Mouse (Mus musculus) olfactory bulb, adult 2 months (tissue): Measurements from ENCODE around the gene Pex7. TPM values are rescaled to one million over a fixed set of nuclear protein-coding genes. Genes with fewer than 3 reads are reported as not detected.

Source experiments
- H3K27ac ChIP-seq: fragments of 200-500 bp; 2 replicates; pipeline ENCODE4 v1.5.1; 2012; ENCODE audit warnings: low read depth, low read length; ENCODE audit not compliant: insufficient read depth
- H3K4me1 ChIP-seq: fragments of 200-500 bp; 2 replicates; pipeline ENCODE4 v1.6.1; 2012; ENCODE audit warnings: low read length; ENCODE audit not compliant: control insufficient read depth, insufficient read depth
- H3K4me3 ChIP-seq: fragments of 200-500 bp; 2 replicates; pipeline ENCODE4 v1.5.1; 2012; ENCODE audit warnings: mild to moderate bottlenecking, low read depth, low read length, moderate library complexity; ENCODE audit not compliant: insufficient read depth
- CTCF ChIP-seq: fragments of 200-500 bp; IDR thresholded peaks from 2 replicates; pipeline ENCODE4 v1.5.1; 2012; ENCODE audit warnings: low read depth, mild to moderate bottlenecking, low read length, moderate library complexity; ENCODE audit not compliant: insufficient read depth
- POLR2A ChIP-seq: fragments of 200-500 bp; IDR thresholded peaks from 2 replicates; pipeline ENCODE4 v1.6.1; 2012; ENCODE audit warnings: mild to moderate bottlenecking, low read depth, low read length, moderate library complexity; ENCODE audit not compliant: insufficient read depth
- WGBS: fragments of 180-500 bp; shearing (Covaris S2); methylation state at CpG from one replicate; pipeline ENCODE4 v1.1.7; 2018; 5-methylcytosine and 5-hydroxymethylcytosine counted together
- polyA plus RNA-seq: library from polyadenylated mRNA; stranded (reverse); fragments of >200 nt; gene quantifications from 2 replicates; pipeline ENCODE4 v1.2.4, GENCODE M21; 2012; ENCODE audit warnings: low replicate concordance; ENCODE audit not compliant: missing spikeins, insufficient read depth, insufficient read length

The Pex7 gene
- polyA plus RNA-seq, 1 experiment, result not detected

DNA sequence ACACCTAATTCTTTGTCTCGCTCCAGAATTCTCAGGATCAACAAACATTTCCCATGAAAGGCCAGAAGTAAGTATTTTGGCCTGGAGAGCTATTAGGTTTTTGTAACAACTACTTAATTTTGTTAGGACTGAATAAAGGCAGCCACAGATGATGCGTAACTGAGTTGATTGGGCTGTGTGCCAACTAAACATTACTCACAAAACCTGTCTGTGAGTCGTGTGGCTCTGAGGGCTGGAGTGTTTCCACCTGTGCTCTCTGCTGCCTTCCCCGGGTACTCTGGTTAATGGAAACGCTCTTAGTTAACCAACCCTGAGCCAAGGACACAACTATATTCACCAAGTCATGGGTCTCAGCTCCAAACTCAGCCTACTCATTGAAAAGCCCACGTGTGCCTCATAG is 14.3 kb downstream of the Pex7 start:
- no peak overlapping the region for H3K27ac ChIP-seq
- 77% methylated on average over 6 of the region's 6 CpGs for WGBS
- no peaks in the 10 kb centered on the region for H3K4me1 ChIP-seq
- no peak for TF ChIP-seq POLR2A
- no peak for TF ChIP-seq CTCF
- H3K4me3 ChIP-seq, result no peak overlapping the region

DNA sequence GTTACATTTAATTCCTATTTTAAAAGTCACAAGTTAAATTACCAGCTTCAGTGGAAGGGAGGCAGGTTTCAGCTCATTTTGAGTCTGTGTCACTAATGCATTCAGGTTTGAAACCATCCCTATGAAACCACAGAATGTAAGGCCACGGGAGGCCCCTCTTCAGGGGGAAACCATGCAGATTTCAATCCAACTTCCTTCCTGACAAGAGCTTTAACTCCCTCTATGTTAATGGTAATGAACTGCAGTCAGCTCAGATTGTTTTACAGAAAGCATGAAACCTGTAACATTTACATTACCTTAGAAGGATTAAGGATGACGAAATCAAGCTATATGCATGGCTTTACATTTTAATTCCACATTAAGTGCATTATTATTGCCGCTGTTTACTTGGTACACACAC is 15.8 kb downstream of the Pex7 start:
- no peak for TF ChIP-seq CTCF
- no peak overlapping the region for H3K4me3 ChIP-seq
- no peaks in the 10 kb centered on the region for H3K4me1 ChIP-seq
- 71% methylated on average over 3 of the region's 3 CpGs for WGBS
- no peak overlapping the region for H3K27ac ChIP-seq

DNA sequence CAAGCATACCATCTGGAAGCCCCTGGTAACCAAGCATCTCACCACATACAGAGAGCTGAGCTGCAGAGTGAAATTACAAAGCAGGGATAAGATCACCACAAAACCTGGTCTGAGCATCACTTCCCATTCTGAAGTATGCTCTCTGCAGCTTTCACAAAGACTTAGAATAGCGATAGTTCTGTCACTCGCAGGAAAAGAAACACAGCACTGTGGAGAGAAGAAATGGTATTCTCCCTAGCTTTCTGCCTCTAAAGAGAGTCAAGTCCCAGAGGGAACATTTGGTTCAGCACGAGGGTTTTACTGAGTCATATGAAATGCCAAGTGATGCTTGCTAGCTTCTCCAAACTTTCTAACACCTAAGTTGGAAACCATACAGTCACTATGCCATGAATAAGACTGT is 17.6 kb downstream of the Pex7 start:
- WGBS, result 65% methylated on average over 3 of the region's 3 CpGs
- no peak overlapping the region for H3K27ac ChIP-seq
- no peak overlapping the region for H3K4me3 ChIP-seq
- TF ChIP-seq POLR2A, result no peak
- TF ChIP-seq CTCF, result no peak
- no peaks in the 10 kb centered on the region for H3K4me1 ChIP-seq

DNA sequence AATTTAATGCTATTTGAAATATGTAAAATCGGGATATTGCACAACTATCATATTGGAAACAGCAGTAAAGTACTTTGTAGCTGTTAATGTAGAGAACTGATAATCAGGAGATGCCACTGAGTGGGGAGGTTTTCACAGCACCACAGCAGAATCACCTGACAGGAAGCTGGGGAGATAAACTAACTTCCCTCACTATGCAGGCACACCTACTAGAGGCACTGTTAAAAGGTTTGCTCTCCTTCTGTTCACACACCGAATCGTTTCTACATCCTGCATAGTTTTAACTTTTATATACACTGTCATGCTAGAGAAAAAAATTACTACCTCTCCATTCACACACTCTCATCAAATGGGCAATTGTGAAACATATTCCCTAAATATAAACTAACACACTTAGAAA is 21.2 kb downstream of the Pex7 start:
- WGBS, result 85% methylated on average over 3 of the region's 3 CpGs
- TF ChIP-seq CTCF, result no peak
- no peaks in the 10 kb centered on the region for H3K4me1 ChIP-seq
- no peak overlapping the region for H3K4me3 ChIP-seq
- H3K27ac ChIP-seq, result no peak overlapping the region

DNA sequence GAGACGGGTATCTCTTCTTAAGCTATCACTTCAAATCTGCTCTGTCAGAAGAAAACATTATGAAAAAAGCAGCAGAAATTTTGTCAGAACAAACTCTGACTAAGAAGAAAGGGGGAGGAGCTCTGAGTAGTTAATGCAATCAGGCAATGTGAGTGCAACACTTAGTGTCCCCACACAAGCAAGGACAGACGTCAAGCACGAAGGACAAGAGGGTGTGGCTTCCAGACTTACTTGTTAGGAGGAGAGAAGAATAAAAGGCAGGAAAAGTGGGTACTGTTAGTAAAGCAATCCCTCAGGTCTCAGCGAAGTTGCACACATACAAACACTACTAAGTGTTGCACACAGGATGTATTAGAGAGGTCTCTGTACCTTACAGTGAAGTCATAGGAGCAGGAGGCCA is 23.1 kb downstream of the Pex7 start:
- TF ChIP-seq POLR2A (no peak), CTCF (no peak)
- Histone ChIP-seq H3K4me3 (no peak overlapping the region), H3K4me1 (no peaks in the 10 kb centered on the region), H3K27ac (no peak overlapping the region)
- 76% methylated on average over 4 of the region's 4 CpGs for WGBS

DNA sequence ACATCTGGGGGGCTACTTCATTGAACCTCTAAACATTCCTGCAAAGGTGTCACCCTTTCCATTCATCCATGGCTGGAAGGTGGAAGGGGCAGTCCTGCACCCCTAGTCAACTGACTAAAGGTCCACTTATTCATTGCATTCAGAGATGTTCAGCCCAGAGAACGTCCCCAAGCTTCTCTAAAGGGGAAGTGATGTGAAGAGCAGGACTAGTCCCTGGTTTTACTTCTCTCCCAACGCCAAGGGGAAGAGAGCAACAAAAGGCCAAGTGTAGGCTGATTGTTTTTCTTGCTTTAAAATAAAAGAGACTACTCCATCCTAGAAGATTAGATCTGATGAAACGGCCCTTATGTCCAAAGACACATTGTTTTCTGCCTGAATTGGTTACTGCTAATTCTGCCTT is 27.1 kb downstream of the Pex7 start:
- Histone ChIP-seq H3K4me3 (no peak overlapping the region), H3K4me1 (no peaks in the 10 kb centered on the region), H3K27ac (no peak overlapping the region)
- 78% methylated on average over 3 of the region's 3 CpGs for WGBS
- TF ChIP-seq CTCF (no peak), POLR2A (no peak)

DNA sequence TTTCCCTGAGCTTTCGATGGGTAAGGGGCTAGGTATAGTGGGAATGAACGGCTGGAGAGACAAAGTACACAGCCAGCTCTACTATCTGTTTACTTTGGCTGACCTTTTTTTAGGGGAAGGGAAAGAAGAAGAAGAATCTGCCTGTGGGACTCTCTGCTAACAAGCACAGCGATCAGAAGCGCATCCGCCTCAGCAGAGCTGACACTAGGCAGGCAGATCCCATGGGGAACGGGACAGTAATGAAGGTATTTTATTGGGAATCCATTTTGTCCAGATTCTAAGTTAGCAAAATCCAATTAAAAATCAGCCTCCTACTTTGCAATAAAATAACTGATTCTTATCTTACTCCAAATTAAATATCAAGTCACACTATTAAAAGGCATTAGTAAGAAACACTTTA is 28.3 kb downstream of the Pex7 start:
- WGBS, result 89% methylated on average over 6 of the region's 6 CpGs
- Histone ChIP-seq H3K4me3 (no peak overlapping the region), H3K27ac (no peak overlapping the region)

DNA sequence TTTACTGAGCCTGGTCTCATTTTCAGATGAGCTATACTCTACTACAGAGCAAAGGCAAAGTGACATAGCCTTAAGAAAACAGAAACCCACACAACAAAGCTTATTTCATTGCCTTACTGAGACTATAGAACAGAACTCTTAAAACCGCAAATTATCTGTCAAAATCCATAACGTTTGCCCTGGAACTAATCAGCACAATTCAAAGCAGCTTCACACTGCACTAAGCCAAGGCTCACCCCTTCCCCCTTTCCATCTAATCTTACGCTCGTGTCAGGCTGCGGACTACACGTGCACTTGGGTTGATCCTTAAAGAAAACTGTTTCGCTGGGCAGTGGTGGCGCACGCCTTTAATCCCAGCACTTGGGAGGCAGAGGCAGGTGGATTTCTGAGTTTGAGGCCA is 29.8 kb downstream of the Pex7 start:
- no peak for TF ChIP-seq POLR2A
- TF ChIP-seq CTCF, result no peak
- WGBS, result 91% methylated on average over 9 of the region's 9 CpGs
- Histone ChIP-seq H3K4me3 (no peak overlapping the region), H3K4me1 (no peaks in the 10 kb centered on the region), H3K27ac (no peak overlapping the region)

More for the DNA sequence above, 28.3 kb downstream of the Pex7 start:
- TF ChIP-seq CTCF (no peak), POLR2A (no peak)
- H3K4me1 ChIP-seq, result no peaks in the 10 kb centered on the region

- Histone ChIP-seq H3K4me1 (no peaks in the 10 kb centered on the region), H3K4me3 (no peak overlapping the region), H3K27ac (no peak overlapping the region)
- TF ChIP-seq CTCF (no peak), POLR2A (no peak)
- 94% methylated on average over 8 of the region's 8 CpGs for WGBS
Observed at GRCm38 (mm10) chr10:19877257-19877656, 30.2 kb downstream of the Pex7 start.

GRCm38 (mm10) chr10:19876669-19877068 is 30.8 kb downstream of the Pex7 start:
- no peak overlapping the region for H3K4me3 ChIP-seq
- TF ChIP-seq CTCF, result no peak
- TF ChIP-seq POLR2A, result no peak
- H3K27ac ChIP-seq, result no peak overlapping the region
- 57% methylated on average over 7 of the region's 7 CpGs for WGBS
- no peaks in the 10 kb centered on the region for H3K4me1 ChIP-seq
